Comparison of ENCODE assay signal across 18 mouse cellular contexts in the genomic region with DNA sequence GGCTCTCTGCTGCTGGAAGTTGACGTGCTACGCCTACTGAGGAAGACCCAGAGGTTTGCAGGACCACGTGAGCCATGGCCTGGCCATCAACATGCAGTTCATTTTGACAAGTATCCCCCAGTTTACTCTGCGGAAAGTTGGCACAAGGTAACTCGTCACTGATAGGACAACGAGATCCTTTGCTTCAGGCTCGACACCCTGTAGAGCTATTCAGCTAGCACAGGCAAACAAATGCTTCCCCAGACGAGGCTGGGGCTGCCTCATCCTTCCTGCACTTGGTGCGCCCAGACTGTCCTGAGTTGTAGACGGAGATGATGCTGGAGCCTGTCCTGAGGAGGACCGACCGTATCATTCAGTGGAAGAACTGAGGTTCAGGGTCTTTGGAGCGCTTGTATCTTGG.
"Had no signal": no experiment of that assay in that cellular context is flagged by ENCODE, and none has a peak within 500 bp of the region (broad histone marks: within the 10 kb centered on the region; RNA-seq: fewer than 3 reads in every experiment).

No protein-coding gene starts in this region.

- DNase-seq: liver, postnatal 0 days; lung, adult 2 months; lung, postnatal 14 days; lung, postnatal 36 days; right cerebral cortex, postnatal 14 days; thymus, adult 2 months; thymus, postnatal 25 days; thymus, postnatal 4 days had no signal

- H3K27ac ChIP-seq: lung, embryonic 15.5 days; macrophage; midbrain, embryonic 13.5 days; midbrain, embryonic 15.5 days; neural tube, embryonic 12.5 days; stomach, embryonic 15.5 days; stomach, postnatal 0 days had no signal

- H3K27me3 ChIP-seq: lung, embryonic 15.5 days; midbrain, embryonic 13.5 days; midbrain, embryonic 15.5 days; neural tube, embryonic 12.5 days; stomach, embryonic 15.5 days had no signal

- H3K9me3 ChIP-seq: lung, embryonic 15.5 days; megakaryocyte, embryonic 14.5 days; midbrain, embryonic 13.5 days; midbrain, embryonic 15.5 days; neural tube, embryonic 12.5 days; stomach, embryonic 15.5 days had no signal

- H3K36me3 ChIP-seq: midbrain, embryonic 13.5 days; midbrain, embryonic 15.5 days; stomach, embryonic 15.5 days had no signal

- H3K4me3 ChIP-seq: lung, embryonic 15.5 days; megakaryocyte, embryonic 14.5 days; midbrain, embryonic 13.5 days; midbrain, embryonic 15.5 days; neural tube, embryonic 12.5 days; stomach, embryonic 15.5 days had no signal

- H3K4me2 ChIP-seq: lung, embryonic 15.5 days; midbrain, embryonic 11.5 days; midbrain, embryonic 13.5 days; midbrain, embryonic 15.5 days; neural tube, embryonic 12.5 days; stomach, embryonic 15.5 days had no signal

- ATAC-seq: liver, postnatal 0 days; lung, postnatal 0 days; midbrain, embryonic 13.5 days; midbrain, embryonic 15.5 days had no signal

- H3K9ac ChIP-seq: liver, postnatal 0 days; lung, embryonic 15.5 days; midbrain, embryonic 13.5 days; midbrain, embryonic 15.5 days; neural tube, embryonic 12.5 days; stomach, embryonic 15.5 days had no signal

- H3K4me1 ChIP-seq: lung, embryonic 15.5 days; megakaryocyte, embryonic 14.5 days; midbrain, embryonic 13.5 days; midbrain, embryonic 15.5 days; neural tube, embryonic 12.5 days had no signal
